Mouse (Mus musculus) forebrain, postnatal 0 days (tissue): ENCODE measurements at regions not wholly inside any gene's neighbourhood (a gene's known extent, or its start where the extent isn't known, plus 50 kb on each side); places are given as distances from the start of the nearest gene placed in this dataset.

ENCODE experiments used
- ATAC-seq: fragments of 200-750 bp; cut with Nextera tagmentation; 2 replicates; pipeline ENCODE4 v1.8.0; 2017; ENCODE audit warnings: mild to moderate bottlenecking, moderate library complexity
- DNase-seq: peaks from one replicate; pipeline ENCODE4 v3.0.0-alpha.2; 2015
- H3K27ac ChIP-seq: fragments of 300-500 bp; sonication (generic); 2 replicates; pipeline ENCODE4 v1.5.1; 2014; ENCODE audit warnings: low read depth, mild to moderate bottlenecking, antibody characterized with exemption, low read length, moderate library complexity, mixed read lengths
- H3K27me3 ChIP-seq: fragments of 300-500 bp; sonication (generic); 2 replicates; pipeline ENCODE4 v1.6.1; 2014; ENCODE audit warnings: mild to moderate bottlenecking, low read length, mixed read lengths; ENCODE audit not compliant: insufficient read depth
- H3K36me3 ChIP-seq: fragments of 300-500 bp; sonication (generic); 2 replicates; pipeline ENCODE4 v1.6.1; 2014; ENCODE audit warnings: mild to moderate bottlenecking, moderate library complexity; ENCODE audit not compliant: insufficient read depth
- H3K4me1 ChIP-seq: fragments of 300-500 bp; sonication (generic); 2 replicates; pipeline ENCODE4 v1.6.1; 2014; ENCODE audit warnings: antibody characterized with exemption; ENCODE audit not compliant: insufficient read depth
- H3K4me2 ChIP-seq: fragments of 300-500 bp; sonication (generic); 2 replicates; pipeline ENCODE4 v1.6.1; 2014; ENCODE audit warnings: low read depth, mild to moderate bottlenecking, moderate library complexity
- H3K4me3 ChIP-seq: fragments of 300-500 bp; sonication (generic); 2 replicates; pipeline ENCODE4 v1.5.1; 2014; ENCODE audit warnings: low read depth, low read length, mixed read lengths
- H3K9ac ChIP-seq: fragments of 300-500 bp; sonication (generic); 2 replicates; pipeline ENCODE4 v1.6.1; 2014; ENCODE audit warnings: mild to moderate bottlenecking
- H3K9me3 ChIP-seq: fragments of 300-500 bp; sonication (generic); 2 replicates; pipeline ENCODE4 v1.6.1; 2016; ENCODE audit warnings: low read length
- CTCF ChIP-seq: sonication (generic); IDR thresholded peaks from 2 replicates; pipeline ENCODE4 v1.5.1; 2016; ENCODE audit warnings: antibody characterized with exemption, control low read depth, low read depth
- WGBS: fragments of 180-500 bp; shearing (Covaris S2); extraction: QIAGEN DNeasy Blood & Tissue Kit; methylation state at CpG from one replicate; pipeline ENCODE4 v1.1.7; 2014; 5-methylcytosine and 5-hydroxymethylcytosine counted together

DNA sequence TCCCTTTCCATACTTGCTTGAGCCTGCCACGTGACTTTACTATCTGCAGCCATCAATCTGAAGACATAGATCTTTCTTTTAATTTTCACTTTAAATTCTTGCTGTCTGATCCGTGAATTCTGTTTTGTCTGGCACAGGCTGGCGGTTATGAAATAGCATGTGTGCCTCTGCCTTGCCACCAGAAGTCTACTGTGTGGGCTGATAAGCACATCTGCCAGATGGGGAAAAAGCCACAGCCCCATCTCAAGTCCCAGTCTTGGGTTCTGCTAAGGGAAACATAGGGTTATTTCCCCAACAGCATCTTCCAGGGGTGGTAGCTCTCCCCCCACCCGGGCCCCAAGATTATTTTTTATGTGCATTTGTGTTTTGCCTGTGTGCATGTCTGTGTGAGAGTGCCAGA is 480.1 kb downstream of the Ajap1 start:
- Histone ChIP-seq H3K9me3 (no peaks in the 10 kb centered on the region), H3K27me3 (no peaks in the 10 kb centered on the region), H3K36me3 (no peaks in the 10 kb centered on the region), H3K4me2 (no peak overlapping the region), H3K4me1 (no peaks in the 10 kb centered on the region), H3K4me3 (no peak overlapping the region), H3K27ac (no peak overlapping the region), H3K9ac (no peak overlapping the region)
- DNase-seq = no peak
- no peak for TF ChIP-seq CTCF
- 65% methylated on average over 4 of the region's 4 CpGs for WGBS
- no peak for ATAC-seq

DNA sequence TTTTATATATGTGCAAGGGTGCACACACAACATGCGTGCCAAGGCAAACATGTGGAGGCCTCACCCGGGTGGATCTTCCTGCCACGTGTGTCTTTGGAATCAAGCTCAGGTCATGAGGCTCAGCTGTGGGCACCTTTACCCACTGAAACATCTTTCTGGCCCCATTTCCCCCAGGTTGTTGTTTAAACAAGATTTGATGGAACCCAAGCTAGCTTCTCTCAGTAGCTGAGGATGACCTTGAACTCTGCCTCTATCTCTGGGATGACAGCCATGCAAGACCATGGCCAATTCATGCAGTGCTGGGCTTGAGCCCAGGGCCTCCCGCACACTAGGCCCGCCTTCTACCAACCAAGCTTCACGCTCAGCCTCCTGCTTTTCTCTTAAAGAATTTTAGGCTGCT is 480.9 kb downstream of the Ajap1 start:
- WGBS = 81% methylated on average over 6 of the region's 6 CpGs
- no peak for DNase-seq
- H3K9ac ChIP-seq = no peak overlapping the region
- H3K27ac ChIP-seq = no peak overlapping the region
- no peaks in the 10 kb centered on the region for H3K4me1 ChIP-seq
- no peak for ATAC-seq
- no peaks in the 10 kb centered on the region for H3K36me3 ChIP-seq
- H3K4me3 ChIP-seq = no peak overlapping the region
- no peaks in the 10 kb centered on the region for H3K9me3 ChIP-seq
- no peak for TF ChIP-seq CTCF
- H3K4me2 ChIP-seq = no peak overlapping the region
- H3K27me3 ChIP-seq = no peaks in the 10 kb centered on the region

DNA sequence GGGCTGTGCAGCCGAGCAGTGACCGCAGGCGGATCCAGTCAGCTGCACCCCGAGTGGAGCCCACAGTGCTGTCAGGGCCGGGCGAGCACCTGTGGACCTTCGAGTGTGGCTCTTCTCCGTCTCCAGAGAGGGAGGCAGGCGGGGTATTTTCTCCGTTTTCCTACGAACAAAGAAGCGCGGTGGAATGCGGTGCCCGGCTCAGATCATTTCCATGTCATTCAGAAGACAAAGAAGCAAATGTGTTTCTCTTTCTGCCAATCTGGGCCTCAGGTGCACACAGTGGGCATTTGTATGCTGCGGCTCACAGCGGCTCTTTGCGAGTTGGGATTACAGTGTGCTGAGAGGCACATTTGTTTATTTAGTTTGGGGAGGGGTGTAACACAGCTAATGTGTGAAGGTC is 483.1 kb downstream of the Ajap1 start:
- no peak overlapping the region for H3K27ac ChIP-seq

DNA sequence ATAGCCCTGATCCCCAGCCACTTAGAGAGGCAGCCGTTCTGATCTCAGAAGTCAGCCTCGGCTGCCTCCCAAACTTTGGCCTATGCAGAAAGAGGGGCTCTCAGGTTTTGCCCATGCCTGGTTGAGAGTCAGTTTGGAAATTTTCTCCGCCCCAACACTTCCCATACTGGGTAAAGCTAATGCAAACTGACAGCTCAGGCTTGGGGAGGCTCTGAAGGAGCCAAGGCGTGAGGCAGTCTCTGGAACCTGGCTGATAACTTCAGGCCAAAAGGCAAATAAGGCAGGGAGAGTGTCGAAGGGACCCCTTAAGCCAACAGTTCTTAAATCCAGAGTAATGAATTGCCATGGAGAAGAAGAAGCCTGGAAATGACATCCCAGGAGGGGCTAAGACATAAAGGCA is 485.4 kb downstream of the Ajap1 start:
- Histone ChIP-seq H3K4me3 (no peak overlapping the region), H3K4me2 (no peak overlapping the region), H3K4me1 (no peaks in the 10 kb centered on the region), H3K36me3 (no peaks in the 10 kb centered on the region), H3K27me3 (no peaks in the 10 kb centered on the region), H3K9me3 (no peaks in the 10 kb centered on the region), H3K9ac (no peak overlapping the region), H3K27ac (no peak overlapping the region)
- DNase-seq (no peak), ATAC-seq (no peak)
- TF ChIP-seq CTCF = no peak
- 89% methylated on average over 5 of the region's 5 CpGs for WGBS

More for the DNA sequence above, 483.1 kb downstream of the Ajap1 start:
- ATAC-seq (no peak), DNase-seq (no peak)
- no peaks in the 10 kb centered on the region for H3K27me3 ChIP-seq
- H3K4me3 ChIP-seq = no peak overlapping the region
- H3K4me1 ChIP-seq = no peaks in the 10 kb centered on the region
- no peak overlapping the region for H3K4me2 ChIP-seq
- H3K36me3 ChIP-seq = no peaks in the 10 kb centered on the region
- 35% methylated on average over 18 of the region's 18 CpGs for WGBS
- no peak for TF ChIP-seq CTCF
- H3K9me3 ChIP-seq = no peaks in the 10 kb centered on the region
- H3K9ac ChIP-seq = no peak overlapping the region

DNA sequence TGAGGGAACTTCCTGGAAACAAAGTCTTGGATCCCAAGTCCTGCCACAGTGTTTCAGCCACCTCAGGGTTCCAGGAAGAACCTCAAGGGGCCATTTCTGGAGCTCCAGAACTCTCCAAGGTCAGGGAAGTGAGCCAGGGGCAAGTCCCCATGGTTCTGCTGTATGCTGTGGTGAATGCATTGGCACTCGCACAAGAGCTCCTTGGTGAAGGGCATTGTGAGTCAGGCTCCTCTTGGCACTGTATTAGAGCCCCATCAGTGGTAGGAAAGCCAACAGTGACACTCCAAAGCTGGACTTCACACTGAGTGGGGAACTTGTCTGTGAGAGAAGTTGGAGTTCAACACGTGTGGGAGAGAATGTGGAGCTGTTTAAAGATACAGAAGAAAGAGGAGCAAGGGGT is 486.0 kb downstream of the Ajap1 start:
- Histone ChIP-seq H3K4me1 (no peaks in the 10 kb centered on the region), H3K4me2 (no peak overlapping the region), H3K36me3 (no peaks in the 10 kb centered on the region), H3K9ac (no peak overlapping the region), H3K9me3 (no peaks in the 10 kb centered on the region), H3K27ac (no peak overlapping the region), H3K27me3 (no peaks in the 10 kb centered on the region), H3K4me3 (no peak overlapping the region)
- 76% methylated on average over 2 of the region's 2 CpGs for WGBS
- DNase-seq (no peak), ATAC-seq (0 out of 2 replicates have a peak, but pooled peaks have one; percentile 40)
- no peak for TF ChIP-seq CTCF

DNA sequence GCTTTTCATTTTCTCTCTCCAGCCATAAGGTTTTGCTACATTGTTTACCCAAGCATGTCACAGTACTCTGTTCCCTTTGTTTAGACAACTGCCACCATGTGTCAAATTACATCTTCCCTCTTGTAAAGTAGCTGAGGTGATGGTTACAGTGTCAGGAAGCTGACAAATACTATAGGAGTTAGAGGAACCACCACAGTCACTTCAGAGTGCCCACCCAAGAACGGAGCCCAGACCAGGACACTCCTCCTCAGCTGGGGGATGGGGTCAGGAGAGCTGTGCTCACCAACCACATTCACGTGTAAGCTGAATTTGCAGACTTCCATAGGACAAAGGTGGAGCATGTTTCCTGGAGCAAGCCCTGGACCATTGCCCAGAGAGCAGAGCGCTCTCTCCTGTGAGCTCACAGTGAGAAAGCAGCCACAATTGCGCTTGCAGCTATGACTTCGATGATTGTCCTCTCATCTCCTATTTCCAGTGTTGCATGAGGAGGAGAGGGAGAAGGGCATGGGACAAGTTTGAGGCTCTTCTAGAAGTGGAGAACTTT is 487.5 kb downstream of the Ajap1 start:
- Histone ChIP-seq H3K9me3 (no peaks in the 10 kb centered on the region), H3K9ac (no peak overlapping the region), H3K36me3 (no peaks in the 10 kb centered on the region), H3K4me2 (no peak overlapping the region), H3K4me3 (no peak overlapping the region), H3K27ac (no peak overlapping the region), H3K4me1 (no peaks in the 10 kb centered on the region), H3K27me3 (no peaks in the 10 kb centered on the region)
- TF ChIP-seq CTCF = no peak
- ATAC-seq (no peak), DNase-seq (no peak)
- 65% methylated on average over 5 of the region's 5 CpGs for WGBS

DNA sequence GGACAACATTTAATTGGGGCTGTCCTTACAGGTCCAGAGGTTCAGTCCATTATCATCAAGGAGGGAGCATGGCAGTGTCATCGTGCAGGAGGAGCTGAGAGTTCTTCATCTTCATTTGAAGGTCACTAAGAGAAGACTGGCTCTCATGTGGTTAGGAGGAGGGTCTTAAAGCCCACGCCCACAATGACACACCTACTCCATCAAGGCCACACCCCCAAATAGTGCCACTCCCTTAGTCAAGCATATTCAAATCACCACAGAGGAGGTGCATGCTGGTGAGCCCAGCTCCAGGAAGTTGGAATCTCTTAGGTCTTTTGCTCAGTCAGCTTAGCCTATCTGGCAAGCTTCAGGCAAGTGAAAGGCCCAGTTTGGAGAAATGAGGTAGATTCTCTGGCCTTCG is 488.4 kb downstream of the Ajap1 start:
- H3K4me3 ChIP-seq = no peak overlapping the region
- H3K27me3 ChIP-seq = no peaks in the 10 kb centered on the region
- TF ChIP-seq CTCF = no peak
- no peaks in the 10 kb centered on the region for H3K9me3 ChIP-seq
- DNase-seq = no peak
- H3K4me2 ChIP-seq = no peak overlapping the region
- 78% methylated on average over 3 of the region's 3 CpGs for WGBS
- H3K27ac ChIP-seq = no peak overlapping the region
- H3K9ac ChIP-seq = no peak overlapping the region
- H3K4me1 ChIP-seq = no peaks in the 10 kb centered on the region
- no peaks in the 10 kb centered on the region for H3K36me3 ChIP-seq
- ATAC-seq = no peak
